Mouse (Mus musculus) lung, postnatal 4 days (tissue): ENCODE data around the gene Rin3.
A peak's percentile ranks its signal among the peaks of the same experiment; 100 is the strongest.

Source experiments
- DNase-seq, 2 experiments: peaks; one replicate each; pipeline ENCODE4 v3.0.0; 2021

Gene Rin3

GRCm38 (mm10) chr12:102425048-102425578, 142.3 kb downstream of the Rin3 start:
- no peak for DNase-seq

GRCm38 (mm10) chr12:102426285-102426684, 143.4 kb downstream of the Rin3 start:
- no peak for DNase-seq

GRCm38 (mm10) chr12:102429656-102430055, 146.8 kb downstream of the Rin3 start:
- no peak for DNase-seq

- no peak for DNase-seq
Measured at GRCm38 (mm10) chr12:102430228-102430627, 147.4 kb downstream of the Rin3 start.

- DNase-seq = peak in 1 of 2 experiments; percentile 46
Measured at GRCm38 (mm10) chr12:102432238-102432637, 149.4 kb downstream of the Rin3 start.

- DNase-seq = no peak
Measured at GRCm38 (mm10) chr12:102434107-102434506, 151.3 kb downstream of the Rin3 start.

- DNase-seq = no peak
Measured at GRCm38 (mm10) chr12:102436939-102437526, 154.2 kb downstream of the Rin3 start.

- peak in 1 of 2 experiments; percentile 52 for DNase-seq
Measured at GRCm38 (mm10) chr12:102437952-102438351, 155.1 kb downstream of the Rin3 start.

GRCm38 (mm10) chr12:102438983-102439631, 156.3 kb downstream of the Rin3 start:
- DNase-seq = no peak

GRCm38 (mm10) chr12:102439632-102440023, 156.8 kb downstream of the Rin3 start, which contains the start of gene Lgmn:
Lgmn (minus strand) TSS chr12:102439813.
- DNase-seq = peak; percentile 98 to 99
